Mouse (Mus musculus): ENCODE results near the gene Smarca4. TPM values are rescaled to one million over a fixed set of nuclear protein-coding genes. Genes with fewer than 3 reads are reported as not detected.
A peak's percentile ranks its signal among the peaks of the same experiment; 100 is the strongest.
"Not testable (repeated sequence)": the region's sequence is repeated elsewhere in the genome, so short reads cannot be mapped to it uniquely, and the experiment has no call there.

Gene Smarca4
- polyA plus RNA-seq, 1 experiment from 2014 or later: 51.1 TPM

DNA sequence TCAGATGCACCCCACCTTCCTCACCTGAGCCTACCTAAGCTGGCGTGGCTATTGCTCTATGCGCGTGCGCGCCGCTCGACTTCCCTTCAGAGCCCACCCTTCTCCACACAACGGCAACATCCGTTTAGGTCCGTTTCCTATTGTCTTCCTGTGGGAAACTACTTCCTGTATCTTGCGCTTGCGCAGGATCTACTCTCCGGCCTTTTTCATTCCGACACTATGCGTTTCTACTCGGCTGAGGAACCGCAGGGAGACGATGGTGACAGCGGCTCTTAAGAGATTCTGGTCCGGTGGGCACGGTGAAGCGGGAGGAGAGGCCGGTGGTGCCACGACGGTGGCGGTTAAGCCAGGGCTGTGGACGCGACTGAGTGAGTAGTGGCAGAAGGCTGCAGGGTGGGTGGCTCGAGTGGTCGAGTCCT is 23.3 kb upstream of the Smarca4 start, which contains the start of the genes Timm29 and Yipf2:
Gene Timm29 (plus strand): TSS at position 20 of the 419 bp plus-strand sequence.
Gene Yipf2 (minus strand): TSS at position 126 of the 419 bp plus-strand sequence.
- Histone ChIP-seq H3K36me3 (ENCODE audit: control insufficient read depth, insufficient read depth, low read length) (peaks cover 50% of the 10 kb centered on the region), H3K4me1 (ENCODE audit: control insufficient read depth in 2 of 2, insufficient read depth in 2 of 2, low read length in 2 of 2) (peaks cover 5 to 20% of the 10 kb centered on the region in 2 experiments), H3K27me3 (ENCODE audit: control insufficient read depth, insufficient read depth, low read length) (no peaks in the 10 kb centered on the region), H3K9ac (ENCODE audit: low read length) (peak within 1 kb of the TSS; percentile 86), H3K4me3 (ENCODE audit: control insufficient read depth in 1 of 2, insufficient read depth in 1 of 2, low read depth in 1 of 2, low read length in 2 of 2) (peak within 1 kb of the TSS; percentile 88), H3K9me3 (ENCODE audit: control insufficient read depth, low read length) (no peaks in the 10 kb centered on the region), H3K4me2 (ENCODE audit: low read length) (peak within 1 kb of the TSS; percentile 82), H3K27ac (replicated peaks in 1 of 2; ENCODE audit: control insufficient read depth in 1 of 2, insufficient read depth in 1 of 2, low read depth in 2 of 2, low read length in 2 of 2) (peak within 1 kb of the TSS; percentile 77 to 83)
- ATAC-seq (ENCODE audit: insufficient number of reproducible peaks, insufficient read depth, low FRiP score, low read depth): peak; percentile 80
- WGBS: under 1% methylated on average over 30 of the region's 30 CpGs

DNA sequence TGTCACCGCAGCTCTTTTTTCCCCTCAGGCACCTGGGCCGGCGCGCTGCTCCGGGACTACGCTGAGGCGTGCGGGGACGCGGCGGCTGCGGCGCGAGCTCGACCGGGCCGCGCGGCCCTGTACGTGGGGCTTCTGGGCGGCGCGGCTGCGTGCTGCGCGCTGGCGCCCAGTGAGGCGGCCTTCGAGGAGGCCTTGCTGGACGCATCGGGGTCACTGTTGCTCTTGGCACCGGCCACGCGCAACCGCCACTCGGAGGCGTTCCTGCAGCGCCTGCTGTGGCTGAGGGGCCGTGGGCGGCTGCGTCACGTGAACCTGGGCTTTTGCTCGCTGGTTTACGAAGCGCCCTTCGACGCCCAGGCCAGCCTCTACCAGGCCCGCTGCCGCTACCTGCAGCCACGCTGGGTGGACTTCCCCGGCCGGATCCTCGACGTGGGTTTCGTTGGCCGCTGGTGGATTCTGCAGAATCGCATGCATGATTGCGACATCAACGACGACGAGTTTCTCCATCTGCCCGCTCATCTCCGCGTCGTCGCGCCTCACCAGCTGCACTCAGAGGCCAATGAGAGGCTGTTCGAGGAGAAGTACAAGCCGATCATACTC is 22.7 kb upstream of the Smarca4 start:
- peak overlapping the region; percentile 77 to 83 for H3K27ac ChIP-seq (replicated peaks in 1 of 2; ENCODE audit: control insufficient read depth in 1 of 2, insufficient read depth in 1 of 2, low read depth in 2 of 2, low read length in 2 of 2)
- peaks cover 5 to 20% of the 10 kb centered on the region in 2 experiments for H3K4me1 ChIP-seq (ENCODE audit: control insufficient read depth in 2 of 2, insufficient read depth in 2 of 2, low read length in 2 of 2)
- H3K9me3 ChIP-seq (ENCODE audit: control insufficient read depth, low read length): no peaks in the 10 kb centered on the region
- peak overlapping the region; percentile 88 for H3K4me3 ChIP-seq (ENCODE audit: control insufficient read depth in 1 of 2, insufficient read depth in 1 of 2, low read depth in 1 of 2, low read length in 2 of 2)
- peak overlapping the region; percentile 86 for H3K9ac ChIP-seq (ENCODE audit: low read length)
- H3K36me3 ChIP-seq (ENCODE audit: control insufficient read depth, insufficient read depth, low read length): peaks cover 45% of the 10 kb centered on the region
- peak; percentile 52 for ATAC-seq (ENCODE audit: insufficient number of reproducible peaks, insufficient read depth, low FRiP score, low read depth)
- H3K4me2 ChIP-seq (ENCODE audit: low read length): peak overlapping the region; percentile 82
- WGBS: 2% methylated on average over 58 of the region's 69 CpGs
- no peaks in the 10 kb centered on the region for H3K27me3 ChIP-seq (ENCODE audit: control insufficient read depth, insufficient read depth, low read length)

DNA sequence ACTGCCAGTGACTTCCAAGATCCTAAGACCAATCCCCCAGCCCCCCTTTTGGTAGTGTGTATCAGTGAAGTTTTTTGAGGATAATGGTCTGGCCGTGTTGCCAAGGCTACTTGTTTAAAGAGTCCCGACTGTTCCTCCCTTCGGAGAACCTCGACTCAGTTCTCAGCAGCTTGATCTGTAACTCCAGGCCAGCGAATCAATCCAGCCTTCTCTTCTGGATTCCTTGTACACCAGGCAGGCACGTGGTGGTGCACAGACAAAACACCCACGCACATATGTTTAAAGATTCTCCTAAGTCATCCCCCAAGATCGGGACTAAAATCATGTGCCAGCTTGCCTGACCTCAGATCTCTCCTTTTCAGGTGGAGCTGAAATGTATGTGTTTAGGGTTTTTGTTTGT is 21.6 kb upstream of the Smarca4 start:
- not testable (repeated sequence) for ATAC-seq (ENCODE audit: insufficient number of reproducible peaks, insufficient read depth, low FRiP score, low read depth); H3K9ac ChIP-seq (ENCODE audit: low read length); H3K9me3 ChIP-seq (ENCODE audit: control insufficient read depth, low read length); H3K27me3 ChIP-seq (ENCODE audit: control insufficient read depth, insufficient read depth, low read length); H3K4me3 ChIP-seq (ENCODE audit: control insufficient read depth in 1 of 2, insufficient read depth in 1 of 2, low read depth in 1 of 2, low read length in 2 of 2); H3K27ac ChIP-seq (replicated peaks in 1 of 2; ENCODE audit: control insufficient read depth in 1 of 2, insufficient read depth in 1 of 2, low read depth in 2 of 2, low read length in 2 of 2)
- Histone ChIP-seq H3K4me2 (ENCODE audit: low read length) (peak overlapping the region; percentile 82), H3K4me1 (ENCODE audit: control insufficient read depth in 2 of 2, insufficient read depth in 2 of 2, low read length in 2 of 2) (peaks cover 5 to 20% of the 10 kb centered on the region in 2 experiments), H3K36me3 (ENCODE audit: control insufficient read depth, insufficient read depth, low read length) (peaks cover 34% of the 10 kb centered on the region)
- WGBS: 93% methylated on average over 8 of the region's 8 CpGs

DNA sequence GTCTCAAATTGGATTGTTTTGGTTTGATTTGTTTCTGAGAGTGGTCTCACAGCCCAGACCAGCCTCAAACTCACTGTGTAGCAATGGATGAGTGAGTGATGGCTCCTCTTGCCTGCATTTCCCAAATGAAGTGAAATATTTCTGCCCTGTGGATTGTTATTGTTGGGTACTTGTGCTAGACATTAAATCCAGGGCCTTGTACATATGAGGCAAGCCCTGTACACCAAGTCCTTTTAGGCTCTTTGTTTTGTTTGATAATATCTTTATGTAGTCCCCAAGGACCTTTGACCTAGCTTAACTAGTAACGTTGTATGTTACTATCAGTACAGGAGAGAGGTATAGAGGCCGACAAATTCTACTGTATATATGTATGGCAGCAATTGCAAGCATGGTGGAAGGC is 21.1 kb upstream of the Smarca4 start:
- no peak overlapping the region for H3K4me3 ChIP-seq (ENCODE audit: control insufficient read depth in 1 of 2, insufficient read depth in 1 of 2, low read depth in 1 of 2, low read length in 2 of 2)
- peaks cover 5 to 20% of the 10 kb centered on the region in 2 experiments for H3K4me1 ChIP-seq (ENCODE audit: control insufficient read depth in 2 of 2, insufficient read depth in 2 of 2, low read length in 2 of 2)
- H3K27ac ChIP-seq (replicated peaks in 1 of 2; ENCODE audit: control insufficient read depth in 1 of 2, insufficient read depth in 1 of 2, low read depth in 2 of 2, low read length in 2 of 2): no peak overlapping the region
- H3K9me3 ChIP-seq (ENCODE audit: control insufficient read depth, low read length): no peaks in the 10 kb centered on the region
- no peaks in the 10 kb centered on the region for H3K27me3 ChIP-seq (ENCODE audit: control insufficient read depth, insufficient read depth, low read length)
- H3K9ac ChIP-seq (ENCODE audit: low read length): no peak overlapping the region
- H3K4me2 ChIP-seq (ENCODE audit: low read length): no peak overlapping the region
- ATAC-seq (ENCODE audit: insufficient number of reproducible peaks, insufficient read depth, low FRiP score, low read depth): no peak
- 75% methylated on average over 2 of the region's 2 CpGs for WGBS
- peaks cover 29% of the 10 kb centered on the region for H3K36me3 ChIP-seq (ENCODE audit: control insufficient read depth, insufficient read depth, low read length)

DNA sequence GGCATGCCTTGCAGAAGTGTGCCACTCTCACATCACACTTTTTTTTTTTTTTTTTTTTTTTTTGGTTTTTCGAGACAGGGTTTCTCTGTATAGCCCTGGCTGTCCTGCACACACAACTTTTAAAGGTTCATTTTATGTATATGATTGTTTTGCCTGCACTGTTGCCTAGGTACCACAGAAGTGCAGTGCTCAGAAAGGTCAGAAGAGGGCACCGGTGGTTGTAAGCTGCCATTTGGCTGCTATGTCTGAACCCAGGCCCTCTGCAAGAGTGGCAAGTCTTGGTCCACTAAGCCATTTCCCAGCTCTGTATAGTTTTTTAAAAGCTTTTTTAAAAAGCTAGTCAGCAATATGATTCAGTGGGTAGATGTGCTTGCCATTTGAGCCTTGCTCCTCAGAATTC is 17.8 kb upstream of the Smarca4 start:
- Histone ChIP-seq H3K4me2 (ENCODE audit: low read length) (no peak overlapping the region), H3K36me3 (ENCODE audit: control insufficient read depth, insufficient read depth, low read length) (peaks cover 22% of the 10 kb centered on the region), H3K9ac (ENCODE audit: low read length) (no peak overlapping the region), H3K4me3 (ENCODE audit: control insufficient read depth in 1 of 2, insufficient read depth in 1 of 2, low read depth in 1 of 2, low read length in 2 of 2) (no peak overlapping the region), H3K4me1 (ENCODE audit: control insufficient read depth in 2 of 2, insufficient read depth in 2 of 2, low read length in 2 of 2) (peaks cover 2 to 15% of the 10 kb centered on the region in 2 experiments; a peak in 3 of 4 replicates), H3K27ac (replicated peaks in 1 of 2; ENCODE audit: control insufficient read depth in 1 of 2, insufficient read depth in 1 of 2, low read depth in 2 of 2, low read length in 2 of 2) (no peak overlapping the region), H3K9me3 (ENCODE audit: control insufficient read depth, low read length) (no peaks in the 10 kb centered on the region), H3K27me3 (ENCODE audit: control insufficient read depth, insufficient read depth, low read length) (no peaks in the 10 kb centered on the region)
- 26% methylated on average over 2 of the region's 2 CpGs for WGBS
- ATAC-seq (ENCODE audit: insufficient number of reproducible peaks, insufficient read depth, low FRiP score, low read depth): no peak

DNA sequence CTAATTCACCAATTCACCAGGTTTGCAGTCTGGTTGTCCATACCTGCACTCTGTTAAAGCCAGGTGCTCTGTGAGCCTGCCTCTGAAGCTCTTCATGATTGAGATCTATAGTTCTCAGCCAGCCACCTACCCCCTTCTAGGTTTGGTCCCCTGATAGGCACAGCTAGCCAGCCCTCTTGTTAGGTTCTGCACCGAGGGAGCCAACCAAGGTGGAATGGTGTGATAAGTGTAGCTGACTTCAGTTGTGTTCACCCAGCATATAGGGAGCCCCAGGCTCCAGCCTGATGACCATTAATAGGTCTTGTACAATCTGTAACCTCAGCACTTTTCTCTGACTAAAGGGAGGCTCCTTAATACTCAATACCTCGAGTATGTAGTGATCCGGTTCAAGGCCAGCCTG is 15.8 kb upstream of the Smarca4 start:
- H3K36me3 ChIP-seq (ENCODE audit: control insufficient read depth, insufficient read depth, low read length): peaks cover 13% of the 10 kb centered on the region
- ATAC-seq (ENCODE audit: insufficient number of reproducible peaks, insufficient read depth, low FRiP score, low read depth): no peak
- H3K4me2 ChIP-seq (ENCODE audit: low read length): no peak overlapping the region
- H3K9me3 ChIP-seq (ENCODE audit: control insufficient read depth, low read length): no peaks in the 10 kb centered on the region
- no peak overlapping the region for H3K27ac ChIP-seq (replicated peaks in 1 of 2; ENCODE audit: control insufficient read depth in 1 of 2, insufficient read depth in 1 of 2, low read depth in 2 of 2, low read length in 2 of 2)
- WGBS: 68% methylated on average over 3 of the region's 3 CpGs
- H3K9ac ChIP-seq (ENCODE audit: low read length): no peak overlapping the region
- no peak overlapping the region for H3K4me3 ChIP-seq (ENCODE audit: control insufficient read depth in 1 of 2, insufficient read depth in 1 of 2, low read depth in 1 of 2, low read length in 2 of 2)
- H3K27me3 ChIP-seq (ENCODE audit: control insufficient read depth, insufficient read depth, low read length): no peaks in the 10 kb centered on the region
- H3K4me1 ChIP-seq (ENCODE audit: control insufficient read depth in 2 of 2, insufficient read depth in 2 of 2, low read length in 2 of 2): no peaks in the 10 kb centered on the region

DNA sequence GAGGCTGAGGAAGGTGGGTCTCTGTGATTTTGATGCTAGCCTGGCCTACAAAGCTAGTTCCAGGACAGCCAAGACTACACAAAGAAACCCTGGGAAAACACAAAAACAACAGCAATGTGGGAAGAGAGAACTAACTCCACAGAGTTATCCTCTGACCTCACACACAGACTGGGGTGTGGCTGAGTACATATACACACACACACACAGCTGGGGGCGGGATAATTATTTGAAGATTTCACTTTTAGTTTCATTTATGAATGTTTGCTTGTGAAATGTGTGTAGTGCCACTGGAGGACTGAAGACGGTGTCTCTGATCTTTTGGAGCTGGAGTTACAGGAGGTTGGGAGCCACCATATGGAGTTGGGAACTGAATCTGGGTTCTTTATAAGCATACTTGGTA is 14.9 kb upstream of the Smarca4 start:
- Histone ChIP-seq H3K4me1 (ENCODE audit: control insufficient read depth in 2 of 2, insufficient read depth in 2 of 2, low read length in 2 of 2) (no peaks in the 10 kb centered on the region), H3K9ac (ENCODE audit: low read length) (no peak overlapping the region), H3K4me2 (ENCODE audit: low read length) (no peak overlapping the region), H3K27me3 (ENCODE audit: control insufficient read depth, insufficient read depth, low read length) (no peaks in the 10 kb centered on the region), H3K9me3 (ENCODE audit: control insufficient read depth, low read length) (no peaks in the 10 kb centered on the region), H3K4me3 (ENCODE audit: control insufficient read depth in 1 of 2, insufficient read depth in 1 of 2, low read depth in 1 of 2, low read length in 2 of 2) (no peak overlapping the region), H3K36me3 (ENCODE audit: control insufficient read depth, insufficient read depth, low read length) (peaks cover 4% of the 10 kb centered on the region; the same call in 1 of the 2 replicates), H3K27ac (replicated peaks in 1 of 2; ENCODE audit: control insufficient read depth in 1 of 2, insufficient read depth in 1 of 2, low read depth in 2 of 2, low read length in 2 of 2) (no peak overlapping the region)
- 84% methylated on average over 2 of the region's 2 CpGs for WGBS
- no peak for ATAC-seq (ENCODE audit: insufficient number of reproducible peaks, insufficient read depth, low FRiP score, low read depth)

Data from heart, embryonic 14.5 days (tissue).